Mouse (Mus musculus) midbrain, embryonic 13.5 days (tissue): ENCODE measurements around the gene H2al2a. TPM values are rescaled to one million over a fixed set of nuclear protein-coding genes. Genes with fewer than 3 reads are reported as not detected.

Experiments used
- ATAC-seq: fragments of 200-750 bp; cut with Nextera tagmentation; 2 replicates; pipeline ENCODE4 v1.8.0; 2017; ENCODE audit warnings: mild to moderate bottlenecking, moderate TSS enrichment, moderate library complexity
- H3K27ac ChIP-seq: fragments of 300-500 bp; sonication (generic); 2 replicates; pipeline ENCODE4 v1.5.1; 2015; ENCODE audit warnings: inconsistent platforms, mild to moderate bottlenecking, moderate library complexity
- H3K27me3 ChIP-seq: fragments of 300-500 bp; sonication (generic); 2 replicates; pipeline ENCODE4 v1.6.1; 2015; ENCODE audit warnings: mild to moderate bottlenecking, inconsistent platforms
- H3K36me3 ChIP-seq: fragments of 300-500 bp; sonication (generic); 2 replicates; pipeline ENCODE4 v1.6.1; 2015; ENCODE audit warnings: mild to moderate bottlenecking, inconsistent platforms
- H3K4me1 ChIP-seq: fragments of 300-500 bp; sonication (generic); replicated peaks from 2 replicates; pipeline ENCODE4 v1.6.1; 2015; ENCODE audit warnings: inconsistent platforms
- H3K4me2 ChIP-seq: fragments of 300-500 bp; sonication (generic); replicated peaks from 2 replicates; pipeline ENCODE4 v1.6.1; 2015; ENCODE audit warnings: moderate library complexity, mild to moderate bottlenecking, inconsistent platforms
- H3K4me3 ChIP-seq: fragments of 300-500 bp; sonication (generic); replicated peaks from 2 replicates; pipeline ENCODE4 v1.5.1; 2015; ENCODE audit warnings: mild to moderate bottlenecking, inconsistent platforms
- H3K9ac ChIP-seq: fragments of 300-500 bp; sonication (generic); replicated peaks from 2 replicates; pipeline ENCODE4 v1.6.1; 2015; ENCODE audit warnings: mild to moderate bottlenecking, inconsistent platforms
- H3K9me3 ChIP-seq: fragments of 300-500 bp; sonication (generic); 2 replicates; pipeline ENCODE4 v1.6.1; 2016; ENCODE audit warnings: mild to moderate bottlenecking, inconsistent platforms
- WGBS: fragments of 180-500 bp; shearing (Covaris S2); methylation state at CpG from one replicate; pipeline ENCODE4 v1.1.7; 2015; 5-methylcytosine and 5-hydroxymethylcytosine counted together
- polyA plus RNA-seq: library from polyadenylated mRNA; unstranded; fragments of >200 nt; fragmentation: Nextera tagmentation; extraction: Ambion mirVana; gene quantifications from 2 replicates; pipeline ENCODE4 v1.2.1, GENCODE M21; 2015

H2al2a gene
- polyA plus RNA-seq, 1 experiment from 2014 or later = not detected

DNA sequence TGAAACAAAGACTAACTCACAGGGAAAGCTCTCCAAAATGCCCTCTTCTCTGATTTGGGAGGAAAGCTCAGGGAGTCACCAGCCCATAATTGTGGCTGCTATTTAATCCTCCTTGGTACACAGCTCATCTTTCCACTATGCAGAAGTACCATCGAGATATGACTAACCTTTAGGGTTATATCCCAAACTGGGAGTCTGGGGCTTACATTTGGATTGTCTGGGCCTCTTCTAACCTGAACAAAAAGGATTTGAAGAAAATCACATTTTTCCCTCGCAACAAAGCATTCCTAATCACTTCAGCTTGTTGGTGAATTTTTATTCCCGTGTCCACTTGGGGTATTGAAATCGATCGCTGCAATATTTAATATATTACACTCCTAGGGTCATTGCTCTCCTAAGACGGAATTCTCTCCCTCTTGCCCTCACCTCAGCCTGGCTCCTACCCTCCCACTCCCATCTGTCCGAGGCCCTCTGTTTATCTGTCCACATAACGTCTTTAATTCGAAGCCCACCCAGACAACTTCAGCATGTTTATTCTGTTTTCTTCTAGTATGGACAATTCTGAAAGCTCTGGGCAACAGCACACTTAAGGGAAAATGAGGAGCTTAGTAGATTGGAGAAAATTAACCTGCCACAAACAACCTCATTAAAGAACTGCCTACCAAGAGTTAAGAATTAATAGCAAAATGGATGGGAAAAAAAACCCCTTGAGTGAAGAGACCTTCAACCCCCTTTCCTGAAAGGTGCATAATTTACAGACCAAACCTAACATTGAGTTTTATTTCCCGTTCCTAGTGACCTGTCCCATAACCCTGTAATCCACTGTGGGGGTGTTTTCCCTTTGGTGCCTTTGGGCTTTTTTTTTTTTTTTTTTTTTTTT is 37.9 kb upstream of the H2al2a start:
- peak overlapping the region; percentile 95 for H3K4me2 ChIP-seq
- H3K27ac ChIP-seq = peak overlapping the region; percentile 61
- no peak overlapping the region for H3K4me3 ChIP-seq
- WGBS = 12% methylated on average over 10 of the region's 10 CpGs
- H3K27me3 ChIP-seq = no peaks in the 10 kb centered on the region
- no peak for ATAC-seq
- H3K36me3 ChIP-seq = no peaks in the 10 kb centered on the region
- H3K9me3 ChIP-seq = no peaks in the 10 kb centered on the region
- H3K4me1 ChIP-seq = peaks cover 80% of the 10 kb centered on the region
- H3K9ac ChIP-seq = peak overlapping the region; percentile 42

DNA sequence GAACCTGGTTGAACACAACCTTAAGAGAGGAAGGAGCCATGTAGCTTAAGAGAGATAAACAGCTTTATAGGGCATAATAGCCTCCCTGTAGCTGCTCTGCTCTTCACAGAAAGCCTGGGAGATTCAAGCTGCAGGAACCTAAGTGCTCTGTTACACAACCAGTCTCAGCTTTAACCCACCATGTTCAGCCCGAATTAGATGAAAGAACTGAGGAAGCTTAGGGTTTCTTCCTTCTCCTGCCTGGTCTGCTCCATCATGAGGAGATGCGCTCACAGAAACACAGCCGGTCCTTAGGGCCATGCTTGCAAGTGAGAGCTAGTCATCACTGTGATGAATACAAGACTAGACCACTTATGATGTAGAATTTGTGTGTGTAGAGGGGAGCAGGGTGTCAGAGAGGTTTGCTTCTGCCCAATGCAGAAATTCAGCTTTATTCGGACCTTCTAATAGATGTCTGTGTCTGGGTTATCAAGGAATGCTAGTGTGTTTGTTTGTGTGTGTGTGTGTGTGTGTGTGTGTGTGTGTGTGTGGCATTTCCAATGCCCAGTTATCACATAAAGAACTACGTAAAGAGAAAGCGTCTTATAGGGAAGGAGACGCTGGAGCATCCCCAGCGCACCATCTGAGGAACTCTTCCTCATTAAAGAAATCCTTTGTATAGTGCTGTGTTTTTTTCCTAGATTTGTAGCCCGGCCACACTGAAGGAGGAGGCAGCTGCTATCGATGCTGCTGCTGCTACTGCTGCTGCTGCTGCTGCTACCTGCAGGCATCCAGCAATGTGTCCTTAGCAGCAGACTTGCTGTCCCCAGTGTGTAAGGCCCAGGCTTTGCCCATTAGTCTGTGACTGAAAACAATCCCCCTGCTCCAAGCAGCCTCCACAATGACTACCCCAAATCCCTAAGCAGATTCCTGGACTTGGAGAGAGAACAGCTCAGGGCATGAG is 36.7 kb upstream of the H2al2a start:
- Histone ChIP-seq H3K4me3 (peak overlapping the region; percentile 14; the same call in 1 of the 2 replicates), H3K9me3 (no peaks in the 10 kb centered on the region), H3K9ac (peak overlapping the region; percentile 42), H3K27me3 (no peaks in the 10 kb centered on the region), H3K36me3 (no peaks in the 10 kb centered on the region), H3K27ac (peak overlapping the region; percentile 61), H3K4me2 (peak overlapping the region; percentile 95), H3K4me1 (peaks cover 70% of the 10 kb centered on the region)
- WGBS = 13% methylated on average over 10 of the region's 10 CpGs
- ATAC-seq = peak; percentile 44

DNA sequence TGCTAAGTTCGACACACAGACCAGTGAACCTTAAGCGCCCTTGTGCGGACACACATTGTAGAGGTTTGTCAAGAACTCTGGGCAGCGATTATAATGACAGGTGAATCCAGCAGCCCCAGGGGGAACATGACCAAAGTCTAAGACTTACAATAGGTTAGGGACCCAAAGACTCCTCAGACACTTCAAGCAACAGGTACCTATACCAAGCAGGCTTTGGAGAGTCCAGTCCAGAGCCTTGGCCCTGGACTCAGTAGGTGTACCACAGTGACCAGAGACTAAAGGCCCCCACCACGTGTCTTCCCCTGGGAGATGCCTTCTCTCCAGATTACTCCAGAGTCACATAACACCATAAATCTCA is 35.8 kb upstream of the H2al2a start:
- peak overlapping the region; percentile 95 for H3K4me2 ChIP-seq
- peaks cover 61% of the 10 kb centered on the region for H3K4me1 ChIP-seq
- 26% methylated on average over 5 of the region's 5 CpGs for WGBS
- ATAC-seq = no peak
- peak overlapping the region; percentile 42 for H3K9ac ChIP-seq
- H3K4me3 ChIP-seq = no peak overlapping the region
- 0 out of 2 replicates have a peak overlapping the region, but pooled peaks have one; percentile 25 for H3K27ac ChIP-seq
- no peaks in the 10 kb centered on the region for H3K36me3 ChIP-seq
- H3K9me3 ChIP-seq = no peaks in the 10 kb centered on the region
- no peaks in the 10 kb centered on the region for H3K27me3 ChIP-seq

DNA sequence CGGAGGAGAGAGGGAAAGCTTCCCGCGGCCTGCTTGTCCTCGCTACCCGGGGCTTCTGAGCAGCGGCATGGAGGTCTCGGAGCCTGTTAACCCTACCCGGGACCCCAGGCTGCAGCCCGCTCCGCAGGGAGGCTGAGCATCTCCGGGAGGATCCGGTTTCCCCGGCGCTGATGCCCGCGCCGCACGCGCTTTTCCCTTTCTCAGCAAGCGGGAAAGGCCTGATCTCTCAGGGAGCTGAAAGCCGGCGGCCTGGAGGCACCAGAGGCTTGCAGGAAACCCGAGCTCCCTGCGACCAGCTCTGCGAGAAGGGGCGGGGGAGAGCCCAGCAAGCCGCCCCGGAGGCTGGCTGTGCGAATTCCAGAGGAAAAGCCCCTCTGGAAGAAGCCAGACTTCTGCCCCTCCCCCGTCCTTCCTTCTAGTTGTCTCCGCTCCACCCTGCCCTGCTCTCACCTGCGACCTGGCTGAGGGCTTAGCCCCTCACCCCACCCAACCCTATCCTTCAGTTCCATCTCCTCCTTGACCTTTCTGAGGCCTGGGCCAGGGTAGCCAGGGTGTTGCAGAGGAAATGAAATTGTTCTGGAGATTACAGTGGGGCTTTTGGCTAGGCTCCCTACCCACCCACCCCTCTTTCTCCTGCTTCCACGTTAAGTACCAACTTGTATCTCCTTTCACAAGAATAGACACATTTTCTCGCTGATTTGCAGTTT is 35.2 kb upstream of the H2al2a start:
- WGBS = under 1% methylated on average over 34 of the region's 34 CpGs
- Histone ChIP-seq H3K4me2 (peak overlapping the region; percentile 95), H3K27me3 (no peaks in the 10 kb centered on the region), H3K27ac (peak overlapping the region; percentile 64), H3K9ac (peak overlapping the region; percentile 92), H3K4me1 (peaks cover 63% of the 10 kb centered on the region), H3K4me3 (peak overlapping the region; percentile 45), H3K9me3 (no peaks in the 10 kb centered on the region), H3K36me3 (no peaks in the 10 kb centered on the region)
- ATAC-seq = no peak

DNA sequence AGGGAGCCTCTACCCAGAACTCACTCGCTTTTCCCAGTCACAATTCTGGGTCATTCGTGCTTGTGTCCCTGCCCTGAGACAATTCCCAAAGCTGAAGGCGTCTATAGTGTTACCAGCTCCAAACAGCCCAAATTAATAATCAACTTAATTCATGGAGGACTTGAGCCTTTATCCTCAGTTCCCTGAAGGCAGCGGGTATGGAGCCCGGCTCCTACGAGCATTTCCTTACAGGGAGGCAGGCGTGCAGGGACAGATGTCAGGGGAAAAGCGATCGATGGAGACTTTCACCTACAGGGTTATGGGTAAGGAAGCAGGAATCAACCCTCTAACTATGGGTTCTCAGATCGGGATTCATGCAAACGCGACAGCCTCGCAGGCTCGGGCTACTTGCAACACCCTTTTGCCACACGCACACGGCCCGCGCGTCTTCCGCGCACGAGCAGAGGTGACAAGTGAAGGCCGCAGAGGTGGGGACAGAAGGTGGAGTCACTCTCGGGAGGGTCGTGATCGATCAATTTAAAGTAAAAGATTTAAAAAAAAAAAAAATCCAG is 34.6 kb upstream of the H2al2a start:
- ATAC-seq = no peak
- Histone ChIP-seq H3K27me3 (no peaks in the 10 kb centered on the region), H3K9ac (peak overlapping the region; percentile 92), H3K36me3 (no peaks in the 10 kb centered on the region), H3K27ac (peak overlapping the region; percentile 64), H3K9me3 (no peaks in the 10 kb centered on the region), H3K4me1 (peaks cover 70% of the 10 kb centered on the region), H3K4me3 (peak overlapping the region; percentile 45), H3K4me2 (peak overlapping the region; percentile 95)
- WGBS = 1% methylated on average over 26 of the region's 26 CpGs

DNA sequence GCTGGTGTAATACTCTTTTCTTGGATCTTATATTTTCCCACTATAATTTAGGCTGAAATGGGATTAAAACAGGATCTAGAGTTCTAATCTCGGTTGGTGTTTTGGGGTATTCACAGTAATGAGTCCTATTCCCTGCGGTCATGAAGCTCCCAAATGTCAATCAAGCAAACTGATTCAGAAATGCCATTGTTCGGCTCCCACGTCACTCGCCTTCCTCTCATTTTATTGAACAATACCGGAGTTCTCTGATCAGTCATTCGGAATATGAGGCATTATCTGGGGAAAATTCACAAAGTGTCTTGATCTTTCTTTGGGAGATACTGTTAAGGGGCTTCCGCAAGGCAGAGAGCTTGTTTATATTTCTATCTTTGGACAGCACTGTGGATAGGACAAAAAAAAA is 33.8 kb upstream of the H2al2a start:
- H3K4me3 ChIP-seq = peak overlapping the region; percentile 45
- H3K9ac ChIP-seq = peak overlapping the region; percentile 92
- no peaks in the 10 kb centered on the region for H3K27me3 ChIP-seq
- peak overlapping the region; percentile 64 for H3K27ac ChIP-seq
- peak overlapping the region; percentile 95 for H3K4me2 ChIP-seq
- no peaks in the 10 kb centered on the region for H3K36me3 ChIP-seq
- peaks cover 75% of the 10 kb centered on the region for H3K4me1 ChIP-seq
- H3K9me3 ChIP-seq = no peaks in the 10 kb centered on the region
- 7% methylated on average over 8 of the region's 8 CpGs for WGBS
- no peak for ATAC-seq

DNA sequence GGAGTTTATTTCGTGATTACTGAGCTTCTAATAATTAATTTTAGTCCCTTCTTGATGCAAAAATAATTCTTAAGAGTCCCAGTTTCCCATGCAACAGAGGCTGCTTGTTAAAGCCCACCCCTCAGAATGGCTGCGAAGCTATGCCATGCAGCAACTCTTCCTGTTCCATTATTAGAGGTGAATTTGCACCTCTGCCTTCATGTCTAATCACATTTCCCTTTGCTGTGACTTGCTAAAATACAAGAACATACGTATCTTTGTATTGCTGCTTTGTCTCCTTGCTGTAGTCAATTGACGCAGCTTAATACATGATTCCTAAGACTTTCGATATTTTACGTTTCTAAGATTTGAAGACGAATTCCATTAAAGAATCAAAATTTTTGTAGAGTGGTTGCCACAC is 32.9 kb upstream of the H2al2a start:
- Histone ChIP-seq H3K27ac (no peak overlapping the region), H3K4me2 (peak overlapping the region; percentile 41), H3K36me3 (no peaks in the 10 kb centered on the region), H3K4me1 (peaks cover 74% of the 10 kb centered on the region), H3K27me3 (no peaks in the 10 kb centered on the region), H3K9ac (peak overlapping the region; percentile 39; the same call in 1 of the 2 replicates), H3K4me3 (0 out of 2 replicates have a peak overlapping the region, but pooled peaks have one; percentile 9), H3K9me3 (no peaks in the 10 kb centered on the region)
- WGBS = 22% methylated on average over 7 of the region's 7 CpGs
- ATAC-seq = no peak

DNA sequence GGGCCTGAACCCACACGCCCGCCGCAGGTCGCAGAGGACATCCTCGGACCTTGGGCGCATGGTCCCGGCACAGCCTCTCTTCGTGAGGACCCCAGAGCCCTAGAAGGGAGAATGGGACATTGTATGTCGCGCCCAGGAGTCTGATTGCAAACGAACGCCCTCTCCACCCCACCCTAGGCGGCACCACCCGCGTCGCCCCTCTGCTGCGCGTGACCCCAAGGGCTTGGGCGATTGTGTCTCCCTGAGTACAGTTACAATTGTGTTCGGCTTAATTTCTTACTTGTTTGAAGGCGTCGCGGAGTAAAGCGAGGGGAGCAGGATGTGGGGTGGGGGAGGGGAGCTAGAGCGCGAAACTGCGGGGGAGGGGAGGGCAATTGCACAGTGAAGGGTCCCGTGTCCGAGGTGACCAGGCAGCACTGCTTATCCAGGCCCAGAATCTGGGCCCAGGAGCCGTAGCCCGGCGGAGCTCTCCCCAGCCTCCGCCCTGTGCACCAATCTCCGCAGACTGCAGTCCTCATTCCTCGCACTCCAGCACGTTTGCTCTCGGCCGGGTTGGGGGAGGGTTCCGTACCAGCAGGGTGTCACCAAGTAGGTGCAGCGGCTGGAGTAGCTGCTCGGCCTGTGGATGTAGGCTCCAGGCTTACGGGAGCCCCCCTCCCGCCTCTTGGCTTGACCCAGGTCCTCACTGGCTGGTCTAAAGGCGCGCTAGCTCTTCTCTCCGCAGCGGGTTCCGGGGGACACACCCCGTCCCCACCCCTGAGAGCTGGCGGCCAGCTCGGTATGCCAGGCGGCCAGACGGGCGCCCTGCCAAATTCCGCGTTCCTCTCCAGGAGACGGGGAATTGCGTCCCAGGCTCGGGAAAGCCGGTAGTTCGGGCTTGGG is 31.6 kb upstream of the H2al2a start:
- peaks cover 61% of the 10 kb centered on the region for H3K4me1 ChIP-seq
- ATAC-seq = peak; percentile 78
- under 1% methylated on average over 61 of the region's 61 CpGs for WGBS
- no peaks in the 10 kb centered on the region for H3K36me3 ChIP-seq
- peak overlapping the region; percentile 70 for H3K4me3 ChIP-seq
- peak overlapping the region; percentile 99 for H3K27ac ChIP-seq
- no peaks in the 10 kb centered on the region for H3K9me3 ChIP-seq
- H3K27me3 ChIP-seq = no peaks in the 10 kb centered on the region
- peak overlapping the region; percentile 85 for H3K9ac ChIP-seq
- H3K4me2 ChIP-seq = peak overlapping the region; percentile 76

DNA sequence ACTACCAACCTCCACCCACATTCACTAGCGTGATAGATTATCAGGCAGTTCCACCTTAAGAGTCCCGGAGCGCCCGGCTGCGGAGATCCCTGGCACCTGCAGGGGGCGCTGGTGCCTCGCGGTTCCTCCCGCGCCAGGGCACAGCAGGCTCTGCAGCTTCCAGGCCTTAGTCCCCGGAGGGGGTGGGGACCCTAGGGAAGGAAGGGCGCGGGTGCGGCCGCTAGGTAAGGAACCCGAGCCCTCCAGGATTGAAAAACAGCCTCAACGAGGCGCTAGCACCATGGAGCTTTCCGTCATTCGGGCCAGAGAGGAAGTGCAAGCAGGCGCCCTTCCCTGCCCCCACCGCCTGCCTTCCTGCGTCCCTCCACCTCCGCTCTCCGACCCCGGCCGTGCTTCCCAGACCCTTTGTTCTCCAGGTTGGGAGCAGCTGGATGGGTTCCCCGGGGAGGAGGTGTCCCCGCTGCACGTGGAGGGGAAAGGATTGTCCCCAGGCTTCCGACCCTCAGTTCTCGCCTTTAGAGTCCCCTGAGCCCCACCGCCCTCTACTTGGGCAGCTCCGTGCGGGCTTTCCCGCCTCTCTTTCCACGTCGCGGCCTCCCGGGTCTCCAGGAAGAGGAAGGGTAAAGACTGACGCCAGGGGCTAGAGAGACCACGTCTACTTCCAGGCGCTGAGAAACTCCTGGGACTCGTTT is 30.8 kb upstream of the H2al2a start:
- peak overlapping the region; percentile 99 for H3K27ac ChIP-seq
- H3K4me2 ChIP-seq = peak overlapping the region; percentile 76
- H3K9ac ChIP-seq = peak overlapping the region; percentile 85
- H3K27me3 ChIP-seq = no peaks in the 10 kb centered on the region
- H3K4me3 ChIP-seq = peak overlapping the region; percentile 70
- under 1% methylated on average over 44 of the region's 44 CpGs for WGBS
- no peaks in the 10 kb centered on the region for H3K36me3 ChIP-seq
- H3K9me3 ChIP-seq = no peaks in the 10 kb centered on the region
- ATAC-seq = peak; percentile 86
- H3K4me1 ChIP-seq = peaks cover 53% of the 10 kb centered on the region
